Mouse (Mus musculus) CH12.LX (cell line): ENCODE results near the gene Gm5089. TPM values are rescaled to one million over a fixed set of nuclear protein-coding genes. Genes with fewer than 3 reads are reported as not detected.

Experiments used
- DNase-seq: peaks from one replicate; pipeline ENCODE4 v3.0.0-alpha.2; 2013; ENCODE audit errors: extremely low read depth
- H3K27ac ChIP-seq: 2 replicates; pipeline ENCODE4 v1.5.1; 2012; ENCODE audit warnings: low read depth, mild to moderate bottlenecking, control low read depth, moderate library complexity; ENCODE audit not compliant: insufficient read depth
- H3K27me3 ChIP-seq: replicated peaks from 2 replicates; pipeline ENCODE3; 2012; ENCODE audit warnings: inconsistent platforms
- H3K36me3 ChIP-seq, 2 experiments: replicated peaks in 1 of 2; 2 replicates each; pipeline versions ENCODE3 to v1.6.1; 2012; ENCODE audit warnings: inconsistent platforms in 1 of 2, low read length in 1 of 2, mild to moderate bottlenecking in 1 of 2, mixed read lengths in 1 of 2, moderate library complexity in 1 of 2; ENCODE audit not compliant: control insufficient read depth in 1 of 2, insufficient read depth in 1 of 2
- H3K4me1 ChIP-seq, 2 experiments: 2 replicates each; pipeline ENCODE4 v1.6.1; 2012; ENCODE audit warnings: inconsistent platforms in 1 of 2, moderate library complexity in 1 of 2; ENCODE audit not compliant: insufficient read depth in 2 of 2, control insufficient read depth in 1 of 2
- H3K4me2 ChIP-seq: 2 replicates; pipeline ENCODE4 v1.6.1; 2012; ENCODE audit warnings: low read depth, mild to moderate bottlenecking, control low read depth; ENCODE audit not compliant: poor library complexity, insufficient read depth, severe bottlenecking
- H3K4me3 ChIP-seq, 3 experiments: fragments of 150-350 bp in 1 of 3; sonication (generic) in 1 of 3; replicated peaks in 1 of 3; 2 replicates each; pipeline versions ENCODE3 to v1.5.1; 2011 to 2012; ENCODE audit warnings: low read depth in 2 of 3, low read length in 2 of 3, mild to moderate bottlenecking in 2 of 3, moderate library complexity in 2 of 3, control low read depth in 1 of 3, improper control_type of control experiment in 1 of 3, inconsistent platforms in 1 of 3, mixed read lengths in 1 of 3; ENCODE audit not compliant: poor library complexity in 1 of 3
- H3K79me2 ChIP-seq: replicated peaks from 2 replicates; pipeline ENCODE4 v1.6.1; 2012; ENCODE audit warnings: mild to moderate bottlenecking, moderate library complexity; ENCODE audit not compliant: control insufficient read depth, poor library complexity, insufficient read depth, severe bottlenecking; ENCODE audit errors: extremely low read depth
- H3K9ac ChIP-seq: 2 replicates; pipeline ENCODE4 v1.6.1; 2012; ENCODE audit warnings: low read depth, mild to moderate bottlenecking, control low read depth, moderate library complexity; ENCODE audit not compliant: insufficient read depth
- H3K9me3 ChIP-seq: replicated peaks from 2 replicates; pipeline ENCODE3; 2012; ENCODE audit warnings: low read length, inconsistent platforms, mixed read lengths
- BHLHE40 ChIP-seq: IDR thresholded peaks from 2 replicates; pipeline ENCODE4 v1.6.1; 2011; ENCODE audit warnings: mild to moderate bottlenecking, low read depth, low read length, improper control_type of control experiment
- CHD2 ChIP-seq: IDR thresholded peaks from 2 replicates; pipeline ENCODE4 v1.6.1; 2011; ENCODE audit warnings: low read length, improper control_type of control experiment
- CTCF ChIP-seq, 2 experiments: IDR thresholded peaks in 1 of 2; conservative IDR thresholded peaks in 1 of 2; 2 replicates each; pipeline ENCODE4 v1.5.1; 2011 to 2012; ENCODE audit warnings: low read depth in 2 of 2, low read length in 2 of 2, improper control_type of control experiment in 1 of 2, inconsistent platforms in 1 of 2, mild to moderate bottlenecking in 1 of 2, moderate library complexity in 1 of 2
- ELF1 ChIP-seq: IDR thresholded peaks from 2 replicates; pipeline ENCODE4 v1.6.1; 2014; ENCODE audit warnings: low read depth, mild to moderate bottlenecking, inconsistent platforms, low read length, improper control_type of control experiment
- EP300 ChIP-seq: IDR thresholded peaks from 2 replicates; pipeline ENCODE4 v1.6.1; 2011; ENCODE audit warnings: low read length, improper control_type of control experiment
- ETS1 ChIP-seq: conservative IDR thresholded peaks from 2 replicates; pipeline ENCODE4 v1.6.1; 2012; ENCODE audit warnings: low read depth, mild to moderate bottlenecking, inconsistent platforms, low read length, improper control_type of control experiment, moderate library complexity
- HCFC1 ChIP-seq: IDR thresholded peaks from 2 replicates; pipeline ENCODE4 v1.6.1; 2012; ENCODE audit warnings: low read depth, mild to moderate bottlenecking, inconsistent platforms, low read length, improper control_type of control experiment
- IRF4 ChIP-seq: IDR thresholded peaks from 2 replicates; pipeline ENCODE4 v1.6.1; 2014; ENCODE audit warnings: low read depth, mild to moderate bottlenecking, inconsistent platforms, low read length, improper control_type of control experiment
- JUN ChIP-seq: IDR thresholded peaks from 2 replicates; pipeline ENCODE4 v1.6.1; 2011; ENCODE audit warnings: low read depth, mild to moderate bottlenecking, low read length, improper control_type of control experiment, moderate library complexity; ENCODE audit not compliant: insufficient read depth
- JUND ChIP-seq: conservative IDR thresholded peaks from 2 replicates; pipeline ENCODE4 v1.6.1; 2011; ENCODE audit warnings: low read depth, low read length, improper control_type of control experiment
- KAT2A ChIP-seq: IDR thresholded peaks from 2 replicates; pipeline ENCODE4 v1.6.1; 2012; ENCODE audit warnings: low read length, improper control_type of control experiment, inconsistent platforms; ENCODE audit not compliant: insufficient replicate concordance
- MAFK ChIP-seq: IDR thresholded peaks from 2 replicates; pipeline ENCODE4 v1.6.1; 2011; ENCODE audit warnings: low read length, improper control_type of control experiment; ENCODE audit not compliant: insufficient replicate concordance
- MAZ ChIP-seq: IDR thresholded peaks from 2 replicates; pipeline ENCODE4 v1.6.1; 2012; ENCODE audit warnings: low read depth, mild to moderate bottlenecking, inconsistent platforms, low read length, improper control_type of control experiment, moderate library complexity
- MXI1 ChIP-seq: IDR thresholded peaks from 2 replicates; pipeline ENCODE4 v1.6.1; 2011; ENCODE audit warnings: mild to moderate bottlenecking, low read depth, low read length, improper control_type of control experiment
- MYC ChIP-seq: IDR thresholded peaks from 2 replicates; pipeline ENCODE4 v1.6.1; 2011; ENCODE audit warnings: low read depth, mild to moderate bottlenecking, improper control_type of control experiment, low read length
- POLR2A ChIP-seq: IDR thresholded peaks from 2 replicates; pipeline ENCODE4 v1.6.1; 2011; ENCODE audit warnings: low read depth, mild to moderate bottlenecking, improper control_type of control experiment, low read length
- POLR2AphosphoS2 ChIP-seq: IDR thresholded peaks from 2 replicates; pipeline ENCODE4 v1.6.1; 2011; ENCODE audit warnings: low read depth, low read length, improper control_type of control experiment
- RAD21 ChIP-seq: IDR thresholded peaks from 2 replicates; pipeline ENCODE4 v1.6.1; 2011; ENCODE audit warnings: low read depth, mild to moderate bottlenecking, low read length, improper control_type of control experiment, moderate library complexity
- SIN3A ChIP-seq: IDR thresholded peaks from 2 replicates; pipeline ENCODE4 v1.6.1; 2012; ENCODE audit warnings: low read length, improper control_type of control experiment, inconsistent platforms
- TBP ChIP-seq: conservative IDR thresholded peaks from 2 replicates; pipeline ENCODE4 v1.6.1; 2011; ENCODE audit warnings: low read depth, low read length, improper control_type of control experiment
- USF1 ChIP-seq: IDR thresholded peaks from 2 replicates; pipeline ENCODE4 v1.6.1; 2014; ENCODE audit warnings: low read depth, mild to moderate bottlenecking, inconsistent platforms, low read length, improper control_type of control experiment
- USF2 ChIP-seq: conservative IDR thresholded peaks from 2 replicates; pipeline ENCODE4 v1.6.1; 2011; ENCODE audit warnings: low read depth, low read length, improper control_type of control experiment
- ZC3H11A ChIP-seq: IDR thresholded peaks from 2 replicates; pipeline ENCODE4 v1.6.1; 2012; ENCODE audit warnings: low read depth, mild to moderate bottlenecking, inconsistent platforms, low read length, improper control_type of control experiment
- ZMIZ1 ChIP-seq: IDR thresholded peaks from 2 replicates; pipeline ENCODE4 v1.6.1; 2012; ENCODE audit warnings: low read depth, mild to moderate bottlenecking, inconsistent platforms, low read length, improper control_type of control experiment
- dilution Hi-C: fragments of 300-500 bp; cut with MboI; formaldehyde crosslinking; loops from 2 replicates; pipeline ENCODE4 v1.14.3; 2020; ENCODE audit warnings: low sequenced_read_pairs; ENCODE audit not compliant: extremely low pct_unique_long_range_greater_than_20kb, extremely low pct_ligation_motif_present
- in situ Hi-C: fragments of 300-500 bp; cut with MboI; formaldehyde crosslinking; loops from 3 replicates; pipeline ENCODE4 v1.14.3; 2019; ENCODE audit warnings: low sequenced_read_pairs, low pct_ligation_motif_present, low pct_unique_long_range_greater_than_20kb, mixed read lengths
- polyA plus RNA-seq: library from polyadenylated mRNA; unstranded; fragments of >175 nt; gene quantifications from 2 replicates; pipeline ENCODE4 v1.2.1, GENCODE M21; 2012; ENCODE audit warnings: low read depth; ENCODE audit not compliant: insufficient read length
- total RNA-seq, 2 experiments: library from RNA; depleted of rRNA; stranded (reverse); fragments of 300-350 nt in 1 of 2; fragments of >200 nt in 1 of 2; gene quantifications; 2 replicates each; pipeline ENCODE4 v1.2.3; 2012 to 2014

The Gm5089 gene
- total and polyA plus RNA-seq, 3 experiments, result not detected

DNA sequence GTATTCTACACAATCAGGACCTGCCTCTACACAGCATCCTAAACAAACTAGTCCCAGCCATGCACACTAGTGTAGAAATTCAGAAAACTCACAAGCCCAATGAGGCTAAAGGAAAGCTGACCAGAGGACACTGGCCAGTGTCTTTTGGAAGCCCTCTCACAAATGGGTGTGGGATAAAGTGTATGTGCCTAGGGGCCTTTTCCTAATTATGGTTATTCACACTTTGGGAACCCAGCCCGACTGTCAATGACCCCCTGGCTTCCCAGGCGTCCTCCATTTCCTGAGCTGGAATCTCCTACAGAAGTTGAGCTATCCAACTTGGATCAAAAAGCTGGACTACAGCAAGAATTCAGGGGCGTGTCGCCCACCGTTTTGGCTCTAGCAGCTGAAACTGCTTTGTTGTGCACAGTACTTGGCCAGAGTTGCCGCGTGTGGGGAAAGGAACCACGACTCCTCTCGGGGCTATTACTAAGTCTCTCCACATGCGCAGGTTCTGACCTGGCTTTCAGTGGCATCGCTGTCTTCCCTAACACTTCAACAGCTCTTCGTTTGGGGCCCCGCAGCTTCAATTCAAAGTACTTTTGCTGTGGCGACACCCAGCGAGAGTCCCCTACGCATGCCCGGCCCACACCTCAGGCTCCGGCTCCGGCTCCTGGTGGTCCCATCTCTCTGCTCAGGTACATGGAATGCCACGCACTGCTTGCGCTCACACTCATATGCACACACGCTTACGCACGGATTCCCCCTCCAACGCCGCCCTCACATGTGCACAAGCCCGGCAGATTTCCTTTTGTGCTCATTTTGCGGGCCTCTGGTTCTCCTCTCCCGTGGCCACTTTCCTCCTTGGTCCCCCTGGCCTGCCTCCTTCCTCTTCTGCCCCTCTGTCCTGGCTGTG is 1.1 kb downstream of the Gm5089 start:
- Histone ChIP-seq H3K9me3 (no peaks in the 10 kb centered on the region), H3K4me3 (no peak overlapping the region), H3K36me3 (no peaks in the 10 kb centered on the region), H3K27ac (no peak overlapping the region), H3K79me2 (no peaks in the 10 kb centered on the region), H3K4me2 (no peak overlapping the region), H3K4me1 (no peaks in the 10 kb centered on the region), H3K27me3 (no peaks in the 10 kb centered on the region), H3K9ac (no peak overlapping the region)
- dilution Hi-C loops (no loop called here), in situ Hi-C loops (no loop called here)
- DNase-seq, result no peak
- no peak for TF ChIP-seq JUND
- no peak for TF ChIP-seq MAZ
- TF ChIP-seq ETS1, result no peak
- no peak for TF ChIP-seq POLR2A
- TF ChIP-seq CTCF (conservative IDR thresholded peaks at IDR 0.05 in 1 of 2, IDR thresholded peaks at IDR 0.05 in 1 of 2; ENCODE audit: low read depth in 2 of 2, low read length in 2 of 2), result no peak
- no peak for TF ChIP-seq KAT2A
- TF ChIP-seq BHLHE40, result no peak

DNA sequence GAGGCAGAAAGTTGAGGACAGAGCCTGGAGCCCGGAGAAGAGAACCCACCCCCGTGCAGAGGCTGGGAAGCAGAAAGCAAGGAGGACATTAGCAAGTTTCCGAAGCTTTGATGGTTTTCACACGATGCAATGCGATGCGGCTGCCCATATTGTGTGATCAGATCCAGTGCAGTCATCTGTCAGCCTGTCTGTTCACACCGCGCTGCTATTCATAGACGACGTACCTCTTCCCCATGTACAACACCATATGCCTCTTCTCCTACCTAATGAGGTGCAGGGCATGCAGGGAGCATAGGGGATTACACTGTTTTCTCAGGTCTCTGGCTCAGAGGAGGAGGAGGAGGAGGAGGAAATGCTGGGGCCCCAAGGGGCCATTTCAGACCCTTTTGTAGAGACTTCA is 14.1 kb downstream of the Gm5089 start:
- H3K4me1 ChIP-seq, result peaks cover 0 to 13% of the 10 kb centered on the region in 2 experiments; a peak in 2 of 4 replicates
- H3K27me3 ChIP-seq, result no peaks in the 10 kb centered on the region
- no peaks in the 10 kb centered on the region for H3K36me3 ChIP-seq
- H3K27ac ChIP-seq, result no peak overlapping the region
- in situ Hi-C loops (no loop called here), dilution Hi-C loops (no loop called here)
- no peak overlapping the region for H3K9ac ChIP-seq
- TF ChIP-seq POLR2AphosphoS2, result no peak
- no peak for TF ChIP-seq ZC3H11A
- no peak for TF ChIP-seq RAD21
- TF ChIP-seq MYC, result no peak
- TF ChIP-seq IRF4, result no peak
- TF ChIP-seq JUN, result no peak
- no peak for TF ChIP-seq USF2
- TF ChIP-seq CHD2, result no peak
- TF ChIP-seq HCFC1, result no peak
- TF ChIP-seq SIN3A, result no peak
- TF ChIP-seq USF1, result no peak
- TF ChIP-seq MAFK, result no peak
- TF ChIP-seq EP300, result no peak
- TF ChIP-seq MXI1, result no peak
- no peak for TF ChIP-seq ETS1
- TF ChIP-seq KAT2A, result no peak
- no peak for TF ChIP-seq ZMIZ1
- TF ChIP-seq ELF1, result no peak
- TF ChIP-seq BHLHE40, result no peak
- TF ChIP-seq TBP, result no peak
- no peak overlapping the region for H3K4me2 ChIP-seq
- no peaks in the 10 kb centered on the region for H3K9me3 ChIP-seq
- H3K79me2 ChIP-seq, result no peaks in the 10 kb centered on the region
- H3K4me3 ChIP-seq, result no peak overlapping the region
- DNase-seq, result no peak
